Mouse (Mus musculus) heart, postnatal 0 days (tissue): ENCODE results near the gene Pigp. TPM values are rescaled to one million over a fixed set of nuclear protein-coding genes. Genes with fewer than 3 reads are reported as not detected.
A peak's percentile ranks its signal among the peaks of the same experiment; 100 is the strongest.

ENCODE experiments used
- ATAC-seq: fragments of 200-750 bp; cut with Nextera tagmentation; 2 replicates; pipeline ENCODE4 v1.8.0; 2017; ENCODE audit warnings: low read depth, moderate number of reproducible peaks, moderate library complexity; ENCODE audit not compliant: insufficient read depth
- DNase-seq: peaks from one replicate; pipeline ENCODE4 v3.0.0-alpha.2; 2016; ENCODE audit warnings: low spot score
- H3K27ac ChIP-seq: fragments of 300-500 bp; sonication (generic); 2 replicates; pipeline ENCODE4 v1.5.1; 2014; ENCODE audit warnings: low read depth, mild to moderate bottlenecking
- H3K27me3 ChIP-seq: fragments of 300-500 bp; sonication (generic); 2 replicates; pipeline ENCODE4 v1.6.1; 2014; ENCODE audit warnings: low read length, mixed read lengths; ENCODE audit not compliant: control insufficient read depth, insufficient read depth
- H3K36me3 ChIP-seq: fragments of 300-500 bp; sonication (generic); replicated peaks from 2 replicates; pipeline ENCODE4 v1.6.1; 2014; ENCODE audit warnings: low read length, mixed read lengths; ENCODE audit not compliant: control insufficient read depth, insufficient read depth
- H3K4me1 ChIP-seq: fragments of 300-500 bp; sonication (generic); 2 replicates; pipeline ENCODE4 v1.6.1; 2014; ENCODE audit warnings: antibody characterized with exemption; ENCODE audit not compliant: control insufficient read depth, insufficient read depth
- H3K4me2 ChIP-seq: fragments of 300-500 bp; sonication (generic); 2 replicates; pipeline ENCODE4 v1.6.1; 2014; ENCODE audit warnings: low read depth, mild to moderate bottlenecking, low read length, moderate library complexity
- H3K4me3 ChIP-seq: fragments of 300-500 bp; sonication (generic); 2 replicates; pipeline ENCODE4 v1.5.1; 2014; ENCODE audit warnings: low read depth, low read length
- H3K9ac ChIP-seq: fragments of 300-500 bp; sonication (generic); replicated peaks from 2 replicates; pipeline ENCODE4 v1.6.1; 2014; ENCODE audit warnings: low read depth, low read length, mixed read lengths
- H3K9me3 ChIP-seq: fragments of 300-500 bp; sonication (generic); replicated peaks from 2 replicates; pipeline ENCODE4 v1.6.1; 2016; ENCODE audit warnings: low read length; ENCODE audit not compliant: control insufficient read depth
- CTCF ChIP-seq: IDR thresholded peaks from 2 replicates; pipeline ENCODE4 v1.5.1; 2016; ENCODE audit warnings: antibody characterized with exemption, control low read depth, low read depth
- EP300 ChIP-seq: IDR thresholded peaks from 2 replicates; pipeline ENCODE4 v1.6.1; 2016; ENCODE audit warnings: antibody characterized with exemption, low read depth
- WGBS: fragments of 180-500 bp; shearing (Covaris S2); extraction: QIAGEN DNeasy Blood & Tissue Kit; methylation state at CpG from one replicate; pipeline ENCODE4 v1.1.7; 2014; 5-methylcytosine and 5-hydroxymethylcytosine counted together
- polyA plus RNA-seq: library from polyadenylated mRNA; unstranded; fragments of >200 nt; fragmentation: Nextera tagmentation; extraction: Ambion mirVana; gene quantifications from 2 replicates; pipeline ENCODE4 v1.2.1, GENCODE M21; 2015
- total RNA-seq: library from RNA; depleted of rRNA; stranded (reverse); fragments of >200 nt; gene quantifications from 2 replicates; pipeline ENCODE4 v1.2.3, GENCODE M21; 2014; ENCODE audit warnings: low replicate concordance

The Pigp gene
- total and polyA plus RNA-seq, 2 experiments from 2014 or later, result 134 to 229 TPM

- Histone ChIP-seq H3K4me2 (no peak overlapping the region), H3K27ac (no peak overlapping the region), H3K9me3 (no peaks in the 10 kb centered on the region), H3K4me3 (no peak overlapping the region), H3K27me3 (no peaks in the 10 kb centered on the region), H3K4me1 (peaks cover 19% of the 10 kb centered on the region), H3K36me3 (peaks cover 28% of the 10 kb centered on the region; the same call in 1 of the 2 replicates), H3K9ac (no peak overlapping the region)
- peak; percentile 17; the same call in 1 of the 2 replicates for ATAC-seq
- DNase-seq, result no peak
- TF ChIP-seq EP300 (no peak), CTCF (no peak; the same call in 1 of the 2 replicates)
- WGBS, result 73% methylated on average over 4 of the region's 4 CpGs
Observed at GRCm38 (mm10) chr16:94402185-94402584, 30.5 kb upstream of the Pigp start.

GRCm38 (mm10) chr16:94401636-94402035, 30.0 kb upstream of the Pigp start:
- Histone ChIP-seq H3K27me3 (no peaks in the 10 kb centered on the region), H3K4me2 (no peak overlapping the region), H3K27ac (peak overlapping the region; percentile 61), H3K9ac (no peak overlapping the region), H3K9me3 (no peaks in the 10 kb centered on the region), H3K4me1 (peaks cover 19% of the 10 kb centered on the region), H3K36me3 (peaks cover 22% of the 10 kb centered on the region; the same call in 1 of the 2 replicates), H3K4me3 (no peak overlapping the region)
- ATAC-seq (peak; percentile 37; the same call in 1 of the 2 replicates), DNase-seq (peak; percentile 15)
- no peak for TF ChIP-seq CTCF
- WGBS, result 16% methylated on average over 2 of the region's 2 CpGs

GRCm38 (mm10) chr16:94399141-94399540, 27.5 kb upstream of the Pigp start:
- TF ChIP-seq CTCF, result no peak
- TF ChIP-seq EP300, result no peak
- H3K4me2 ChIP-seq, result no peak overlapping the region
- DNase-seq, result peak; percentile 30
- H3K9ac ChIP-seq, result no peak overlapping the region
- peak; percentile 60 for ATAC-seq
- 38% methylated on average over 2 of the region's 2 CpGs for WGBS
- peaks cover 19% of the 10 kb centered on the region for H3K4me1 ChIP-seq
- no peaks in the 10 kb centered on the region for H3K27me3 ChIP-seq
- no peak overlapping the region for H3K4me3 ChIP-seq
- no peaks in the 10 kb centered on the region for H3K9me3 ChIP-seq
- peaks cover 30% of the 10 kb centered on the region for H3K36me3 ChIP-seq
- H3K27ac ChIP-seq, result peak overlapping the region; percentile 66

- Histone ChIP-seq H3K4me2 (no peak overlapping the region), H3K9ac (no peak overlapping the region), H3K27ac (no peak overlapping the region), H3K36me3 (peaks cover 30% of the 10 kb centered on the region), H3K9me3 (no peaks in the 10 kb centered on the region), H3K4me3 (no peak overlapping the region), H3K27me3 (no peaks in the 10 kb centered on the region), H3K4me1 (peaks cover 19% of the 10 kb centered on the region)
- TF ChIP-seq EP300, result no peak
- TF ChIP-seq CTCF, result no peak
- ATAC-seq (no peak), DNase-seq (no peak)
- 76% methylated on average over 7 of the region's 7 CpGs for WGBS
Observed at GRCm38 (mm10) chr16:94396641-94397040, 25.0 kb upstream of the Pigp start.

- WGBS, result 55% methylated on average over 3 of the region's 3 CpGs
- Histone ChIP-seq H3K4me2 (no peak overlapping the region), H3K4me1 (peaks cover 12% of the 10 kb centered on the region), H3K36me3 (peaks cover 30% of the 10 kb centered on the region), H3K27ac (no peak overlapping the region), H3K4me3 (no peak overlapping the region), H3K9me3 (no peaks in the 10 kb centered on the region), H3K9ac (no peak overlapping the region), H3K27me3 (no peaks in the 10 kb centered on the region)
- DNase-seq (no peak), ATAC-seq (no peak)
- TF ChIP-seq EP300 (no peak), CTCF (no peak)
Observed at GRCm38 (mm10) chr16:94395051-94395450, 23.4 kb upstream of the Pigp start.

GRCm38 (mm10) chr16:94392299-94392698, 20.7 kb upstream of the Pigp start:
- H3K4me2 ChIP-seq, result no peak overlapping the region
- H3K9ac ChIP-seq, result no peak overlapping the region
- WGBS, result 76% methylated on average over 4 of the region's 4 CpGs
- TF ChIP-seq EP300, result no peak
- no peaks in the 10 kb centered on the region for H3K27me3 ChIP-seq
- H3K9me3 ChIP-seq, result no peaks in the 10 kb centered on the region
- ATAC-seq (no peak), DNase-seq (no peak)
- no peak overlapping the region for H3K4me3 ChIP-seq
- no peaks in the 10 kb centered on the region for H3K4me1 ChIP-seq
- H3K36me3 ChIP-seq, result peaks cover 27% of the 10 kb centered on the region
- no peak overlapping the region for H3K27ac ChIP-seq
